Mouse (Mus musculus) liver, adult (tissue): ENCODE data around the gene Iffo2.

Experiments used
- GATA4 ChIP-seq: IDR thresholded peaks from 2 replicates; pipeline ENCODE4 v1.6.1; 2014; ENCODE audit warnings: mild to moderate bottlenecking, low read length; ENCODE audit not compliant: insufficient replicate concordance

Gene Iffo2

GRCm38 (mm10) chr4:139506727-139507126 is 23.6 kb upstream of the Iffo2 start:
- TF ChIP-seq GATA4, result no peak

- no peak for TF ChIP-seq GATA4
These were observed 21.3 kb upstream of the Iffo2 start for GRCm38 (mm10) chr4:139509069-139509468.

GRCm38 (mm10) chr4:139511557-139511956 is 18.8 kb upstream of the Iffo2 start:
- TF ChIP-seq GATA4, result no peak

- TF ChIP-seq GATA4, result no peak
These were observed 17.4 kb upstream of the Iffo2 start for GRCm38 (mm10) chr4:139512985-139513384.

- TF ChIP-seq GATA4, result peak; percentile 67; the same call in 1 of the 2 replicates
These were observed 11.1 kb upstream of the Iffo2 start for GRCm38 (mm10) chr4:139519221-139519620.

- no peak for TF ChIP-seq GATA4
These were observed 8.4 kb upstream of the Iffo2 start for GRCm38 (mm10) chr4:139521926-139522325.

- TF ChIP-seq GATA4, result no peak
These were observed 3.9 kb upstream of the Iffo2 start for GRCm38 (mm10) chr4:139526475-139526874.

- no peak for TF ChIP-seq GATA4
These were observed 1.7 kb downstream of the Iffo2 start for GRCm38 (mm10) chr4:139532081-139532480.

- TF ChIP-seq GATA4, result no peak
These were observed 4.9 kb downstream of the Iffo2 start for GRCm38 (mm10) chr4:139535127-139535695.

- no peak for TF ChIP-seq GATA4
These were observed 5.4 kb downstream of the Iffo2 start for GRCm38 (mm10) chr4:139535719-139536118.

- TF ChIP-seq GATA4, result no peak
These were observed 6.4 kb downstream of the Iffo2 start for GRCm38 (mm10) chr4:139536706-139537105.

- TF ChIP-seq GATA4, result peak; percentile 55; the same call in 1 of the 2 replicates
These were observed 10.4 kb downstream of the Iffo2 start for GRCm38 (mm10) chr4:139540784-139541183.

GRCm38 (mm10) chr4:139545791-139546190 is 15.4 kb downstream of the Iffo2 start:
- TF ChIP-seq GATA4, result no peak

GRCm38 (mm10) chr4:139549448-139549847 is 19.1 kb downstream of the Iffo2 start:
- TF ChIP-seq GATA4, result no peak

- TF ChIP-seq GATA4, result no peak
These were observed 24.9 kb downstream of the Iffo2 start for GRCm38 (mm10) chr4:139555235-139555634.

- TF ChIP-seq GATA4, result peak; percentile 95; the same call in 1 of the 2 replicates
These were observed 25.6 kb downstream of the Iffo2 start for GRCm38 (mm10) chr4:139555951-139556350.

GRCm38 (mm10) chr4:139568361-139568760 is 38.0 kb downstream of the Iffo2 start:
- no peak for TF ChIP-seq GATA4
